Mouse (Mus musculus) urinary bladder, postnatal 10 days (tissue): Measurements from ENCODE around the gene Cpm.
"Not testable (repeated sequence)": the region's sequence is repeated elsewhere in the genome, so short reads cannot be mapped to it uniquely, and the experiment has no call there.

ENCODE experiments used
- DNase-seq: peaks from one replicate; pipeline ENCODE4 v3.0.0; 2022; ENCODE audit warnings: low spot score

Cpm gene

GRCm38 (mm10) chr10:117629169-117629971 lies at the start of gene Cpm:
Gene Cpm, plus strand, starts transcription at chr10:117629500.
- no peak for DNase-seq

- DNase-seq: no peak
These were observed 49.5 kb upstream of the Cpm start for GRCm38 (mm10) chr10:117579771-117580284.

DNA sequence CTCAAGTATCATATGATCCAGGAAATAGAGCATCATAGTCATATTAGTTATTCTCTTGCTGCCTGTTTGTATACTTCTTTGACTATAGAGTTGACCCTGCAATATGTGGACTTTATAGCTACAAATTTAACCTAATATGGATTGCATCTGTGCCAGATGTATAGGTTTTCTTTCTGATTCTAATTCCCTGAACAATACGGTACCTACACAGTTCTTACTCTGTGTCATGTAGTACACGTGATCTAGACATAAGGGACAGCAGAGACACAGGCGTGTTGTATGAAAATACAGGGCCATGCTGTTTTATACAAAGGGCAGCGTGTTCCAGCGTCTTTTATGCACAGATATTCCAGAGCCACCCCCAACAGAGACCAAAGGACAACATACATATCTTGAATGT lies 48.9 kb upstream of the Cpm start:
- no peak for DNase-seq

DNA sequence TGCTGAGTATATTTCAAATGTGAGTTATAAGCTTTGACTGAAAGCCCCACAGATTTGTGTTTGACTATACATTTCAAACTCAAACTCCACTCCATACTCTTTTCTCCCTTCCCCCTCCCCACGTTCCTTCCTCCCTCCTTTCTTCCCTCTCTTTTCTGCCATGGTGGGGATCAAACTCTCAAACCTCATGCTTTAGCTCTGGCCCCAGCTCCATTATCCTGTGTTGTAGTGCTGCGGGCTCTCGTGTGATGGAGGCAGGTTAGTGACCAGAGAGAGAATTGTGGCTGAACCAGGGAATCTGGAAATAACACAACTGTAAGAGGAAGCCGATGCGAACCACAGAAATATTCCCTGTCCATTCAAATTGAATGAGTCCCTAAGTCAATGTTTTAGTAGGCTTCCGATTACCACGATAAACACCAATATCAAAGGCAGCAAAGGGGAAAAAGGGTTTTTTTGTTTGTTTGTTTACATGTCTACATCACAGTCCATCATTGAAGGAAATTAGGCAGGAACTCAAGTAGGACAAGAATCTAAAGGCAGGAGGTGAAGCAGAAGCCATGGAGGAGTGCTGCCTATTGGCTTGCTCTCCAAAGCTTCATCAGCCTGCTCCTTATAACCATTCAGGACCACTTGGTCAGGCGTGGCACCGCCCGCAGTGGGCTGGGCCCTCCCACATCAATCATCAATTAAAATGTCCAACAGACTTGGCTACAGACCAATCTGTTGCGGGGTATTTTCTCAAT lies 48.1 kb upstream of the Cpm start:
- DNase-seq: no peak

- no peak for DNase-seq
These were observed 47.6 kb upstream of the Cpm start for GRCm38 (mm10) chr10:117581753-117582062.

DNA sequence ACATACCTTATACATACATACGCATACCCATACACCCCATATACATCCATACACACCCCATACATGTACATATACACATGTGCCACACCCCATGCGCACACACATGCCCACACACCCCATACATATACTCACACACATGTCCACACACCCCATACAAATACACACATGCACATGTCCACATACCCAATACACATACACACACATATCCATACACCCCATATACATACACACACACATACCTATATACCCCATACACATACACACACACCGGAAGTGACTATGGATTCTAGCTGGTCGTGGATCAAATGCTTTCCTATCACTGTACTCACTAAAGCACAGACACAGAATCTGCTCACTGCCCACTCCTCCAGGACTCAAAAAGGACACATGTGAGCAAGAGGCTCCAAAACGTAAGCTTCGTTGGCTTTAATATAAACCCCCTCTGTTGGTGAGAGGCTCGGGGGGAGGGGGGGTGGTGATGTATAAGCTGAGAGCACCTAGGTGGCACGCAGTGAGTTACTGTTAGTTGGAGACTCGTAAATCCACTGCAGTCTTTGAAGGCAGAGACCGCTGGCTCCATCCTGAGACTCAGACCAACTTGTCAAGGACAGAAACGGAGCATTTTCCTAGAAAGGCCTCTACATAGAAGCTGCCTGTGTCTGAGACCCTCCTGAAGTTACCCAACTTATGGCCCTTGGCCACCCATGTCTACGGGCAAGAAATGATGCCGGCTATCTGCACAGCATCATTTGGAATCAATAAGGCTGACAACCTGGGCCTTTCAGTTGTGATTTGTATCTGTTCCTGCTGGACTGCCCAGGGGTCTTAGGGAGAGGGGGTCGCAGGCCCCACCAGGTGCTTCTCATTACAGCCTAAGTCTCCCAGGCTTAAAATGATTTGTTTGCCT lies 45.9 kb upstream of the Cpm start:
- no peak for DNase-seq

DNA sequence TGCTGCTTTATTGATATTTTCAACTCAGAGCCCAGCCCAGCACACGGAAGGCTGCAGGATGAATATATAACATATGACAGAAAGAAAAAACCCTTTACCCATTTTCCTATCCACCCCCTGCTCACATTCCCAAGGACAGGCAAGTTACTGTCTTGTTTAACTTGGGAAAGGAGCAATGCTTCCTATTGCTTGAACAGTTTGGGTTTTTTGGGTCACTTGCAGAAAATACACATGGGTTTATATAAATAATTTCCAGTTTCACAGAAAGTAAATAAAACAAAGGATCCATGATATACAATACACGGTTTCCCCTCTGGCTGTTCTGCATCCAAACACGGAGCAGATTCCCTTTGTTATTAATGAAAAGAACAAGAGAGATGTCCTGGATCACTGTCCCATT lies 45.2 kb upstream of the Cpm start:
- no peak for DNase-seq

GRCm38 (mm10) chr10:117584566-117585515 lies 44.5 kb upstream of the Cpm start:
- DNase-seq: no peak

GRCm38 (mm10) chr10:117585600-117586299 lies 43.5 kb upstream of the Cpm start:
- no peak for DNase-seq

GRCm38 (mm10) chr10:117586859-117587258 lies 42.4 kb upstream of the Cpm start:
- no peak for DNase-seq

- DNase-seq: no peak
These were observed 42.0 kb upstream of the Cpm start for GRCm38 (mm10) chr10:117587335-117587734.

GRCm38 (mm10) chr10:117588416-117589143 lies 40.7 kb upstream of the Cpm start:
- DNase-seq: not testable (repeated sequence)

DNA sequence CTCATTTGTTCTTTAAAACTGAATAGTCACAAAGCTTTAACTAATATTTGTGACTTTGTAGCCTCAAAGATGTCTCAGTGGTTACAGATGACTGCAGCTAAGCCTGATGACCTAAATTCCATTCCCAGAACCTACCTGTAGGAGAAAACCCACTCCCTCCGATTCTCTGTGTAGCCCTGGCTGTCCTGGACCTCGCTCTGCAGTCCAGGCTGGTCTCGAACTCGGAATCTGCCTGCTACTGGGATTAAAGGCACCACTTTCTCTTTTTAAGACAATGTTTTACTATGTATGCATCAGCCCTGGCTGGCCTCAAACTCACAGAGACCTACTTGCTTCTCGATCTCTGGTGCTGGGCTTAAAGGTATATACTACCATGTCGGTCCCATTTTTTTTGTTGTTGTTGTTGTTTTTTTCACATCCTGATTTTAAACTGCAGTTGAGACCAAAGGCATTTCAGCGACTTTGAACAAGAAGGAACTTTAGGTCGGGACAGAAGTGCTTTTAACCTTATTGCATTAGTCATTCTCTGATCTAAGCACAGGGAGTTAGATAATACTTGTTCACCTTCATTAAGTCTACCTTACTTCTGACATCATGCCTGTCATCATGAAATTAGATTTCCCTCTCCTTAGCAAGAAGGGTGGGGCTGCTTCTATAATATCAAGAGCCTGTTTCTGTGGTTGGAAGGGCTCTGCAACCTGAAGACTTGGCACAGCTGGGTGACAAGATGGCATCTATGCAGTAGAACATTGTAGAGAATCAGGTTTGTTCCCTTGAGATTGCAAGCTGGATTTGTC lies 40.0 kb upstream of the Cpm start:
- DNase-seq: no peak

- no peak for DNase-seq
These were observed 38.7 kb upstream of the Cpm start for GRCm38 (mm10) chr10:117590331-117591301.

- no peak for DNase-seq
These were observed 37.5 kb upstream of the Cpm start for GRCm38 (mm10) chr10:117591766-117592165.

- DNase-seq: no peak
These were observed 36.8 kb upstream of the Cpm start for GRCm38 (mm10) chr10:117592306-117593040.

DNA sequence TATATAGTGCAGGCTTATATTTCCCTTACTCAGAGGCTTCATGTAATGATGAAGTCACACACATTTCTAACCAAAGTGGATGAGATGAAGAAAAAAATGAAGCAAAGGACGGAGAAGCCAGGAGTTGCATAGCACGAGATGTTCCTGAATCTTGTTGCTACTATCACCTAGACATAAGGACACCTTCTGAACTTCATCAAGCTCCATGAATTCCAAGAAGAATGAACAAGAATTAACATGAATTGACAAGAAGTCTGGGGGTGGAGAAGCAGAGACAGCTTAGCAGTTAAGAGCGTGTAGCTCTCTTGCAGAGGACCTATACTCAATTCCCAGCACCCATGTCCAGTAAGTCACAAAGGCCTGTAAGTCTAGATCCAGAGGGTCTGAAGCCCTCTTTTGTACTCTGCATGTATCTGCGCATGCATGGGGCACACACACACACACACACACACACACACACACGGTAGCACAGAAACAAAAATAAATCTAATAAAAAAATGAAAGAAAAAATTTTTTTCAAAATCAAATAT lies 36.2 kb upstream of the Cpm start:
- DNase-seq: no peak
